Mouse (Mus musculus) spleen, adult 2 months (tissue): Measurements from ENCODE around the gene Inpp4a. TPM values are rescaled to one million over a fixed set of nuclear protein-coding genes. Genes with fewer than 3 reads are reported as not detected.

ENCODE experiments used
- DNase-seq, 2 experiments: peaks; one replicate each; pipeline versions ENCODE4 v3.0.0 to v3.0.0-alpha.2; 2012 to 2021; ENCODE audit warnings: low spot score in 2 of 2, low read depth in 1 of 2
- H3K27ac ChIP-seq: fragments of 200-500 bp; 2 replicates; pipeline ENCODE4 v1.5.1; 2012; ENCODE audit warnings: low read length, inconsistent platforms; ENCODE audit not compliant: insufficient read depth
- H3K27me3 ChIP-seq: fragments of 200-500 bp; 2 replicates; pipeline ENCODE4 v1.6.1; 2012; ENCODE audit warnings: mild to moderate bottlenecking, moderate library complexity, low read length, inconsistent platforms; ENCODE audit not compliant: control insufficient read depth, insufficient read depth
- H3K36me3 ChIP-seq: fragments of 200-500 bp; 2 replicates; pipeline ENCODE4 v1.6.1; 2012; ENCODE audit warnings: mild to moderate bottlenecking, low read length, inconsistent platforms; ENCODE audit not compliant: control insufficient read depth, insufficient read depth
- H3K4me1 ChIP-seq: fragments of 200-500 bp; 2 replicates; pipeline ENCODE4 v1.6.1; 2011; ENCODE audit warnings: inconsistent platforms; ENCODE audit not compliant: control insufficient read depth, insufficient read depth, insufficient read length
- H3K4me3 ChIP-seq: fragments of 200-500 bp; 2 replicates; pipeline ENCODE4 v1.5.1; 2011; ENCODE audit warnings: mild to moderate bottlenecking, inconsistent platforms; ENCODE audit not compliant: insufficient read depth, insufficient read length; ENCODE audit errors: extremely low read depth
- CTCF ChIP-seq: fragments of 200-500 bp; IDR thresholded peaks from 2 replicates; pipeline ENCODE4 v1.5.1; 2011; ENCODE audit warnings: mild to moderate bottlenecking, inconsistent platforms; ENCODE audit not compliant: insufficient read depth, insufficient read length, insufficient replicate concordance; ENCODE audit errors: extremely low read depth
- POLR2A ChIP-seq: fragments of 200-500 bp; IDR thresholded peaks from 2 replicates; pipeline ENCODE4 v1.6.1; 2011; ENCODE audit warnings: low read depth, low read length, inconsistent platforms
- WGBS: fragments of 180-500 bp; shearing (Covaris S2); methylation state at CpG from one replicate; pipeline ENCODE4 v1.1.7; 2018; 5-methylcytosine and 5-hydroxymethylcytosine counted together
- polyA plus RNA-seq: library from polyadenylated mRNA; depleted of rRNA; stranded (reverse); fragments of >200 nt; gene quantifications from 2 replicates; pipeline ENCODE4 v1.2.3, GENCODE M21; 2012

Gene Inpp4a
- polyA plus RNA-seq, 1 experiment = 14.0 TPM

DNA sequence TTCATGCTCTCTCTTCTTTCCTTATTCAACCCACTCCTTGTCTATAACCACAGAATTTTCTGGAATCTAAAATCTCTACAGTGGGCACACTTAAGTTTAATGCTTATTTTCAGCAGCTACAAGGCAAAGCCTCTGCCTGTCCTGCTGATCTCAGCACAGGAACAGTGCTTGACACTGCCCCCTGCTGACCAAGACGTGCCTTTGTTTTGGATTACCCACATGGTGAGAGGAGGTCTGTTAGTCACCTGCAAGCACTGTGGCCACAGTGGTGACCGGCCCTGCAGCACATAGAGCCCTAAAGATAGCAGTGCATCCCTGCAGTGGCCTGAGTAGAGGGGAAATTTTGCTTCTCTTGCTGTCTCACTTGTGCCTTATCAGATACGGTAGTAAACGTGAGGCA, 102.0 kb downstream of the Inpp4a start:
- H3K36me3 ChIP-seq = peaks cover 4% of the 10 kb centered on the region
- WGBS = 59% methylated on average over 4 of the region's 4 CpGs
- no peak overlapping the region for H3K4me3 ChIP-seq
- peak; percentile 27 to 55 for DNase-seq
- no peaks in the 10 kb centered on the region for H3K27me3 ChIP-seq
- H3K27ac ChIP-seq = no peak overlapping the region
- TF ChIP-seq CTCF = peak; percentile 78; the same call in 1 of the 2 replicates
- no peak for TF ChIP-seq POLR2A
- H3K4me1 ChIP-seq = no peaks in the 10 kb centered on the region

- Histone ChIP-seq H3K27me3 (no peaks in the 10 kb centered on the region), H3K4me3 (no peak overlapping the region), H3K27ac (no peak overlapping the region), H3K4me1 (no peaks in the 10 kb centered on the region), H3K36me3 (peaks cover 1% of the 10 kb centered on the region; the same call in 1 of the 2 replicates)
- DNase-seq = no peak
- no peak for TF ChIP-seq CTCF
- TF ChIP-seq POLR2A = no peak
- WGBS = 87% methylated on average over 2 of the region's 2 CpGs
These were observed 105.5 kb downstream of the Inpp4a start for GRCm38 (mm10) chr1:37405137-37405536.

DNA sequence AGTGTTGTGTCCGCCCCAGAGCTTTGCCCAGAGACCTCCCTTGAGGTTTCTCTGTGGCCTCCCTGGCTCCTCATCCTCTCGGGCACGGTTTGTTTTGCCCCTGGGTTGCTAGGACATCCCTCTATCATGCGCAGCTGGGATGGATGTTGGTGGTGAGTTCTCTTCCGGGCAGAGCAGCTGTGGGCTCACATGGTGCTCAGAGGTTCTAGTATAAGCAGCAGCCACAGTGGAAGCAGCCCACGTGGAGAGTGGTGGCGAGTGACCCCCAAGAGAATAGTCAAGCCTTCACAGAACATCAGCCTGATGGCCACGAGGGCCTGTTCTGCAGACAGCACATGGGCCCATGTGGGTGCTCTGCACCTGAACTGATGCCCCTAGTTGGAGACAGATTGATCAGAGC, 107.6 kb downstream of the Inpp4a start:
- no peak overlapping the region for H3K4me3 ChIP-seq
- no peak for DNase-seq
- H3K36me3 ChIP-seq = peaks cover 1% of the 10 kb centered on the region; the same call in 1 of the 2 replicates
- 65% methylated on average over 8 of the region's 8 CpGs for WGBS
- TF ChIP-seq POLR2A (no peak), CTCF (no peak)
- H3K27ac ChIP-seq = no peak overlapping the region
- H3K27me3 ChIP-seq = no peaks in the 10 kb centered on the region
- no peaks in the 10 kb centered on the region for H3K4me1 ChIP-seq

GRCm38 (mm10) chr1:37408059-37408458, 108.4 kb downstream of the Inpp4a start:
- peaks cover 1% of the 10 kb centered on the region; the same call in 1 of the 2 replicates for H3K36me3 ChIP-seq
- 89% methylated on average over 8 of the region's 8 CpGs for WGBS

GRCm38 (mm10) chr1:37408678-37409077, 109.0 kb downstream of the Inpp4a start:
- H3K27me3 ChIP-seq = no peaks in the 10 kb centered on the region
- H3K27ac ChIP-seq = no peak overlapping the region
- TF ChIP-seq CTCF (no peak), POLR2A (no peak)
- no peak overlapping the region for H3K4me3 ChIP-seq
- 79% methylated on average over 3 of the region's 3 CpGs for WGBS
- DNase-seq = no peak
- peaks cover 1% of the 10 kb centered on the region; the same call in 1 of the 2 replicates for H3K36me3 ChIP-seq
- no peaks in the 10 kb centered on the region for H3K4me1 ChIP-seq

More at GRCm38 (mm10) chr1:37408059-37408458, 108.4 kb downstream of the Inpp4a start:
- Histone ChIP-seq H3K27ac (no peak overlapping the region), H3K27me3 (no peaks in the 10 kb centered on the region), H3K4me3 (no peak overlapping the region), H3K4me1 (no peaks in the 10 kb centered on the region)
- no peak for DNase-seq
- no peak for TF ChIP-seq CTCF

- TF ChIP-seq CTCF (no peak), POLR2A (no peak)
- peaks cover 1% of the 10 kb centered on the region; the same call in 1 of the 2 replicates for H3K36me3 ChIP-seq
- DNase-seq = no peak
These were observed 110.0 kb downstream of the Inpp4a start for GRCm38 (mm10) chr1:37409647-37410046.

DNA sequence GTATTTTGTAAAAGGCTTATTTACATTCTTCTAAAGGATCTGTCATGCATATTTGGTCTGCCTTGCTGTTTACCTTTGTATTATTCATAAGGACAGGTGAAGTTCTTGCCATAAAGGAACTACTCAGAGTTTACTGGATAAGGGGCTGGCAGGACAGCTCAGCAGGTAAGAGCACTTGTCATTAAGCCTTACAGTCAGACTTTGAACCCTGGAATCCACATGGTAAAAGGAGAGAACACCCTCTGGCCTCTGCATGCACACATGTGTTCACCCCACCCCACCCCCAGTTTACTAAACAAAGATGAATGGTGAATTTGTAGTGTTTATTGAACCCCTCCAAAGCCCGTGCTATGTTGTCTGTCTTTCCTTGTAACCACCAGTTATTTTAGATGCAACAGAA, 115.7 kb downstream of the Inpp4a start:
- peaks cover 4% of the 10 kb centered on the region; the same call in 1 of the 2 replicates for H3K36me3 ChIP-seq
- no peak overlapping the region for H3K4me3 ChIP-seq
- WGBS = 85% methylated on average over 1 of the region's 1 CpGs
- TF ChIP-seq CTCF (no peak), POLR2A (no peak)
- DNase-seq = no peak
- H3K27me3 ChIP-seq = no peaks in the 10 kb centered on the region
- H3K27ac ChIP-seq = no peak overlapping the region
- no peaks in the 10 kb centered on the region for H3K4me1 ChIP-seq

More at GRCm38 (mm10) chr1:37409647-37410046, 110.0 kb downstream of the Inpp4a start:
- H3K27ac ChIP-seq = no peak overlapping the region
- H3K27me3 ChIP-seq = no peaks in the 10 kb centered on the region
- H3K4me3 ChIP-seq = no peak overlapping the region
- H3K4me1 ChIP-seq = no peaks in the 10 kb centered on the region

- peaks cover 4% of the 10 kb centered on the region; the same call in 1 of the 2 replicates for H3K36me3 ChIP-seq
- DNase-seq = peak; percentile 37 to 60
- 89% methylated on average over 1 of the region's 1 CpGs for WGBS
- H3K27me3 ChIP-seq = no peaks in the 10 kb centered on the region
- H3K27ac ChIP-seq = no peak overlapping the region
- TF ChIP-seq CTCF = peak; percentile 86; the same call in 1 of the 2 replicates
- TF ChIP-seq POLR2A = no peak
- H3K4me1 ChIP-seq = no peaks in the 10 kb centered on the region; the same call in 1 of the 2 replicates
- H3K4me3 ChIP-seq = no peak overlapping the region
These were observed 119.8 kb downstream of the Inpp4a start for GRCm38 (mm10) chr1:37419420-37419819.
